Mouse (Mus musculus): ENCODE results near the gene Dlx5.

Gene Dlx5

GRCm38 (mm10) chr6:6881638-6882190 is at the start of gene Dlx5:
TSS of gene Dlx5 (minus strand) at chr6:6882085.
- ChIA-PET CTCF (interaction anchor here in 2 of 4 experiments (0.7 to 1.8 kb wide), 3 partner anchors 11 to 19 kb away, joined by 3 to 9 read pairs (median 5); no protein-coding TSS in a partner anchor), POLR2A (interaction anchor here in 1 of 4 experiments (0.6 to 3.9 kb wide), 5 partner anchors 12 to 45 kb away, joined by 3 to 13 read pairs (median 4); no protein-coding TSS in a partner anchor)

- ChIA-PET CTCF (interaction anchor here in 1 of 4 experiments (1.0 kb wide), 1 partner anchor 16 kb away, joined by 3 read pairs; no protein-coding TSS in a partner anchor), POLR2A (interaction anchor here in 1 of 4 experiments (2.3 kb wide), 1 partner anchor 25 kb away, joined by 7 read pairs; the partner anchor contains the start of gene Sdhaf3)
Measured at GRCm38 (mm10) chr6:6931507-6931906, 49.6 kb upstream of the Dlx5 start.

GRCm38 (mm10) chr6:6930831-6931230 is 48.9 kb upstream of the Dlx5 start:
- CTCF ChIA-PET, result interaction anchor here in 1 of 4 experiments (1.0 kb wide), 1 partner anchor 16 kb away, joined by 3 read pairs; no protein-coding TSS in a partner anchor
- POLR2A ChIA-PET, result no interaction called here

GRCm38 (mm10) chr6:6925264-6925663 is 43.4 kb upstream of the Dlx5 start:
- CTCF ChIA-PET, result interaction anchor here in 1 of 4 experiments (0.5 kb wide), 1 partner anchor 21 kb away, joined by 4 read pairs; no protein-coding TSS in a partner anchor
- POLR2A ChIA-PET, result interaction anchor here in 1 of 4 experiments (0.7 kb wide), 1 partner anchor 42 kb away, joined by 3 read pairs; no protein-coding TSS in a partner anchor

- POLR2A ChIA-PET, result no interaction called here
- CTCF ChIA-PET, result no interaction called here
Measured at GRCm38 (mm10) chr6:6917334-6917733, 35.4 kb upstream of the Dlx5 start.

GRCm38 (mm10) chr6:6915526-6915915 is 33.6 kb upstream of the Dlx5 start:
- ChIA-PET CTCF (interaction anchor here in 3 of 4 experiments (0.5 to 1.9 kb wide), 8 partner anchors 10 to 1058 kb away, joined by 3 to 5 read pairs (median 4); no protein-coding TSS in a partner anchor), POLR2A (interaction anchor here in 1 of 4 experiments (0.5 kb wide), 1 partner anchor 750 kb away, joined by 3 read pairs; no protein-coding TSS in a partner anchor)

- ChIA-PET CTCF (interaction anchor here (0.5 to 1.9 kb wide), 11 partner anchors 9 to 1058 kb away, joined by 3 to 5 read pairs (median 3); partner anchors contain the start of gene Sem1 (in 1 of the 4)), POLR2A (no interaction called here)
Measured at GRCm38 (mm10) chr6:6914849-6915525, 33.1 kb upstream of the Dlx5 start.

GRCm38 (mm10) chr6:6914304-6914703 is 32.4 kb upstream of the Dlx5 start:
- ChIA-PET CTCF (interaction anchor here in 2 of 4 experiments (0.8 to 1.9 kb wide), 4 partner anchors 17 to 1056 kb away, joined by 3 to 5 read pairs (median 4); partner anchors contain the start of gene Sem1 (in 1 of the 2)), POLR2A (interaction anchor here in 1 of 4 experiments (0.5 kb wide), 1 partner anchor 33 kb away, joined by 3 read pairs; no protein-coding TSS in a partner anchor)

- ChIA-PET POLR2A (no interaction called here), CTCF (no interaction called here)
Measured at GRCm38 (mm10) chr6:6909586-6909985, 27.7 kb upstream of the Dlx5 start.

- CTCF ChIA-PET, result interaction anchor here in 1 of 4 experiments (0.6 kb wide), 1 partner anchor 359 kb away, joined by 3 read pairs; no protein-coding TSS in a partner anchor
- POLR2A ChIA-PET, result no interaction called here
Measured at GRCm38 (mm10) chr6:6890047-6890446, 8.2 kb upstream of the Dlx5 start.

- POLR2A ChIA-PET, result no interaction called here
Measured at GRCm38 (mm10) chr6:6886225-6886624, 4.3 kb upstream of the Dlx5 start.

GRCm38 (mm10) chr6:6884897-6885296 is 3.0 kb upstream of the Dlx5 start:
- POLR2A ChIA-PET, result interaction anchor here in 1 of 4 experiments (0.6 kb wide), 1 partner anchor 788 kb away, joined by 3 read pairs; no protein-coding TSS in a partner anchor
- CTCF ChIA-PET, result interaction anchor here in 3 of 4 experiments (0.6 to 1.4 kb wide), 12 partner anchors 15 to 1239 kb away, joined by 3 to 17 read pairs (median 3); no protein-coding TSS in a partner anchor

More at GRCm38 (mm10) chr6:6886225-6886624, 4.3 kb upstream of the Dlx5 start:
- CTCF ChIA-PET, result interaction anchor here in 1 of 4 experiments (1.0 kb wide), 1 partner anchor 38 kb away, joined by 3 read pairs; no protein-coding TSS in a partner anchor

GRCm38 (mm10) chr6:6882266-6882797 is 447 bp upstream of the Dlx5 start:
- CTCF ChIA-PET, result interaction anchor here in 3 of 4 experiments (0.6 to 1.8 kb wide), 6 partner anchors 12 to 1399 kb away, joined by 3 to 9 read pairs (median 4); no protein-coding TSS in a partner anchor
- POLR2A ChIA-PET, result interaction anchor here in 2 of 4 experiments (0.6 to 1.7 kb wide), 5 partner anchors 17 to 1498 kb away, joined by 3 to 5 read pairs (median 3); no protein-coding TSS in a partner anchor

- ChIA-PET CTCF (interaction anchor here in 1 of 4 experiments (0.7 kb wide), 1 partner anchor 676 kb away, joined by 4 read pairs; no protein-coding TSS in a partner anchor), POLR2A (interaction anchor here in 2 of 4 experiments (0.6 to 3.9 kb wide), 5 partner anchors 12 to 703 kb away, joined by 3 to 13 read pairs (median 4); no protein-coding TSS in a partner anchor)
Measured at GRCm38 (mm10) chr6:6881115-6881637, 709 bp downstream of the Dlx5 start.

- CTCF ChIA-PET, result interaction anchor here in 1 of 4 experiments (0.7 kb wide), 1 partner anchor 675 kb away, joined by 4 read pairs; no protein-coding TSS in a partner anchor
- POLR2A ChIA-PET, result interaction anchor here in 2 of 4 experiments (0.6 to 3.9 kb wide), 6 partner anchors 9 to 702 kb away, joined by 3 to 13 read pairs (median 4); no protein-coding TSS in a partner anchor
Measured at GRCm38 (mm10) chr6:6880361-6881114, 1.3 kb downstream of the Dlx5 start.

- ChIA-PET CTCF (interaction anchor here in 2 of 4 experiments (0.6 to 1.1 kb wide), 2 partner anchors 10 to 1154 kb away, joined by 4 to 6 read pairs; no protein-coding TSS in a partner anchor), POLR2A (interaction anchor here in 1 of 4 experiments (0.6 to 3.9 kb wide), 5 partner anchors 8 to 779 kb away, joined by 3 to 13 read pairs (median 3); no protein-coding TSS in a partner anchor)
Measured at GRCm38 (mm10) chr6:6879371-6880325, 2.2 kb downstream of the Dlx5 start.
